Mouse (Mus musculus) stomach, embryonic 14.5 days (tissue): ENCODE data around the gene Olfr993. TPM values are rescaled to one million over a fixed set of nuclear protein-coding genes. Genes with fewer than 3 reads are reported as not detected.

ENCODE experiments used
- ATAC-seq: fragments of 200-750 bp; cut with Nextera tagmentation; 2 replicates; pipeline ENCODE4 v1.8.0; 2017; ENCODE audit warnings: low read depth, moderate TSS enrichment; ENCODE audit not compliant: insufficient number of reproducible peaks, insufficient read depth, low FRiP score
- H3K27ac ChIP-seq: fragments of 300-500 bp; sonication (generic); 2 replicates; pipeline ENCODE4 v1.5.1; 2014; ENCODE audit warnings: mild to moderate bottlenecking, low read length, moderate library complexity, mixed read lengths
- H3K27me3 ChIP-seq: fragments of 300-500 bp; sonication (generic); 2 replicates; pipeline ENCODE4 v1.6.1; 2014; ENCODE audit warnings: low read length, control low read depth, mixed read lengths; ENCODE audit not compliant: control insufficient read depth, insufficient read depth
- H3K36me3 ChIP-seq: fragments of 300-500 bp; sonication (generic); 2 replicates; pipeline ENCODE4 v1.6.1; 2014; ENCODE audit warnings: mild to moderate bottlenecking, control low read depth, low read length, moderate library complexity, mixed read lengths; ENCODE audit not compliant: control insufficient read depth, insufficient read depth
- H3K4me1 ChIP-seq: fragments of 300-500 bp; sonication (generic); 2 replicates; pipeline ENCODE4 v1.6.1; 2014; ENCODE audit warnings: low read length, control low read depth, mixed read lengths; ENCODE audit not compliant: control insufficient read depth, insufficient read depth
- H3K4me2 ChIP-seq: fragments of 300-500 bp; sonication (generic); replicated peaks from 2 replicates; pipeline ENCODE4 v1.6.1; 2014; ENCODE audit warnings: low read depth, low read length, control low read depth
- H3K4me3 ChIP-seq: fragments of 300-500 bp; sonication (generic); 2 replicates; pipeline ENCODE4 v1.5.1; 2014; ENCODE audit warnings: low read depth, low read length, control low read depth
- H3K9ac ChIP-seq: fragments of 300-500 bp; sonication (generic); replicated peaks from 2 replicates; pipeline ENCODE4 v1.6.1; 2014; ENCODE audit warnings: low read depth, mild to moderate bottlenecking, control low read depth, low read length, moderate library complexity, mixed read lengths
- H3K9me3 ChIP-seq: fragments of 300-500 bp; sonication (generic); 2 replicates; pipeline ENCODE4 v1.6.1; 2016; ENCODE audit warnings: low read depth, low read length, control low read depth; ENCODE audit not compliant: control insufficient read depth
- WGBS: fragments of 180-500 bp; shearing (Covaris S2); extraction: QIAGEN DNeasy Blood & Tissue Kit; methylation state at CpG from one replicate; pipeline ENCODE4 v1.1.7; 2014; 5-methylcytosine and 5-hydroxymethylcytosine counted together
- polyA plus RNA-seq: library from polyadenylated mRNA; unstranded; fragments of >200 nt; fragmentation: Nextera tagmentation; extraction: Ambion mirVana; gene quantifications from 2 replicates; pipeline ENCODE4 v1.2.1, GENCODE M21; 2014

Gene Olfr993
- not detected in 2 replicates for polyA plus RNA-seq

DNA sequence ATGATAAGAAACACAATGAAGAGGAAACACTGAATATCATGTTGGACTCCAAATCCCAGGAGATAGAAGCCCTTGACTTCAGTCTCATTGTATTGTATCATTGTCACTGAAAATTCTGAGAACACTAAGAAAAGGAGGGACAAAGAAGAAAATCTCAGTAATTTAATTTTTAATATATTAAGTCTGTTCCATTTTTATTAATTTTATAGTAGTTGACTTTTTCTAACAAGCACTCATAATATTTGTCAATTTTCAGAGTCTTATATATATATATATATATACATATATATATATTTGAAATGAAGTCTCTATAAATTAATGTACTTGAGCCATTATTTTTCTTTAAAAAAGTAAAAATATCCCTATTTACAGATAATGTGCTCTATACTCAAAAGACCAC, at the start of gene Olfr993:
Olfr993 (minus strand) TSS at position 101 of the 400 bp plus-strand sequence.
- Histone ChIP-seq H3K4me2 (no peak within 1 kb of the TSS), H3K9ac (no peak within 1 kb of the TSS), H3K27me3 (no peaks in the 10 kb centered on the region), H3K4me3 (no peak within 1 kb of the TSS), H3K9me3 (no peaks in the 10 kb centered on the region), H3K4me1 (no peaks in the 10 kb centered on the region), H3K36me3 (no peaks in the 10 kb centered on the region), H3K27ac (no peak within 1 kb of the TSS)
- no peak for ATAC-seq

DNA sequence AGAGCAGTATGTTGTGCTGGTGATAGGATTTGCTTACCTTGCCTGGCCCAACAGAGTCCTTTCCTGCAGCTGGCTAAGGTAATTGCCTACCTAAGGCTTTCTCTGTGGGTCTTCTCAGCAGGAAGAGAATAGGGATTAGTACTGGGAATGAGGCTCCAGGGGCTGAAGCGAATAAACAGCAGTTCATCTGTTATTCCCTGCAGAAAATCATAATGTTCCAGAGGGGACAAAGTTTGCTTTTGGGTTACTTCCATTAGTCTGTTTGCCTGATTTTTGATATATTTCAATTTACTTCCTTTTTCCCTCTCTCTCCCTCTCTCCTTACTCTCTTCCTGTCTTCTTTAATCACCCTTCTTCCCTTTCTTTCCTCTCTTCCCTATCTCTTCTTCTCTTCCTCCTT, 28.9 kb upstream of the Olfr993 start, which contains the start of gene Olfr995:
Olfr995 (minus strand) TSS at position 101 of the 400 bp plus-strand sequence.
- Histone ChIP-seq H3K9ac (no peak within 1 kb of the TSS), H3K4me1 (no peaks in the 10 kb centered on the region), H3K27ac (no peak within 1 kb of the TSS), H3K9me3 (no peaks in the 10 kb centered on the region), H3K27me3 (no peaks in the 10 kb centered on the region), H3K4me2 (no peak within 1 kb of the TSS), H3K36me3 (no peaks in the 10 kb centered on the region), H3K4me3 (no peak within 1 kb of the TSS)
- ATAC-seq, result no peak
- 21% methylated on average over 1 of the region's 1 CpGs for WGBS

DNA sequence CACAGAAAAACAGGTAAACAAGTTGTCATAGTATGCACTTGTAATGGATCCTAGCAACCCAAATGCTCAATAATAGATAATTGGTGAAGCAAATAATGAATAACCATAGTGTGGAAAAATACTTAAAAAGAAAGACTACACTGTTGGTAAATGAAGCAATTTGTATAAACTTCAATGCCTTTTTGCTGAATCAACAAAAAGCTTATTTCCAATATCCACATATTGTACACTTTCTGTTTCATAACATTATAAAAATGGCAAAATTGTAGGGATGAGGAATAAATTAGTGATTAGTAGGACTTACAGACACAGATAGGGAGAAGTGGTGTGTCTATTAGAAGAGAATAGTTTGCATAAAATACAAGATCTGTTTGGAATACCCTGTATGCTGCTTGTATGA, 27.9 kb upstream of the Olfr993 start:
- H3K36me3 ChIP-seq, result no peaks in the 10 kb centered on the region
- no peak overlapping the region for H3K4me3 ChIP-seq
- no peak overlapping the region for H3K27ac ChIP-seq
- no peaks in the 10 kb centered on the region for H3K4me1 ChIP-seq
- no peak overlapping the region for H3K4me2 ChIP-seq
- no peaks in the 10 kb centered on the region for H3K27me3 ChIP-seq
- H3K9me3 ChIP-seq, result no peaks in the 10 kb centered on the region
- no peak overlapping the region for H3K9ac ChIP-seq
- no peak for ATAC-seq

- H3K9ac ChIP-seq, result no peak within 1 kb of the TSS
- no peak for ATAC-seq
- H3K27me3 ChIP-seq, result no peaks in the 10 kb centered on the region
- no peak within 1 kb of the TSS for H3K4me2 ChIP-seq
- no peaks in the 10 kb centered on the region for H3K9me3 ChIP-seq
- H3K4me3 ChIP-seq, result no peak within 1 kb of the TSS
- no peak within 1 kb of the TSS for H3K27ac ChIP-seq
- H3K36me3 ChIP-seq, result no peaks in the 10 kb centered on the region
- WGBS, result 91% methylated on average over 3 of the region's 3 CpGs
- no peaks in the 10 kb centered on the region for H3K4me1 ChIP-seq
Measured at GRCm38 (mm10) chr2:85436351-85436750, 21.7 kb upstream of the Olfr993 start, which contains the start of gene Olfr994. Gene Olfr994, minus strand, starts transcription at chr2:85436451.

DNA sequence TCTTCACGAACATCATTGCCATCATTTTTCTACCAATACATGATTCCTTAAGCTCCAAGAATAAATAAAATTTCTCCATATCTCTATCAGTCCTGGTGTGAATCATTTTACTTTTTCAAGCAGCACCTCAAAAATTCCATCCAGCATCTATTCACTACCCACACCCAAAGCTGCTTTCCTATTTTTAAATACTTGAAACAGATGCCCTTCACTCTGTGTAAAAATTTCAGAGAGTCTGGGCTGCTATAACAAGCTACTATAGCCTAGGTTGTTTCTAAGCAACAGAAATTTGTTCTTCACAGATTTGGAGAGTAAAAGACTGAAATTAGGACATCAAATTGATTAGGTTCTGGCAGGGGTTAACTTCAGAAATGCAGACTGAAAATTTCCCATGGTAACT, 11.2 kb upstream of the Olfr993 start:
- H3K4me3 ChIP-seq, result no peak overlapping the region
- H3K27ac ChIP-seq, result no peak overlapping the region
- WGBS, result 71% methylated on average over 1 of the region's 1 CpGs
- no peaks in the 10 kb centered on the region for H3K9me3 ChIP-seq
- no peak overlapping the region for H3K9ac ChIP-seq
- H3K4me1 ChIP-seq, result no peaks in the 10 kb centered on the region
- no peaks in the 10 kb centered on the region for H3K27me3 ChIP-seq
- no peak overlapping the region for H3K4me2 ChIP-seq
- ATAC-seq, result no peak
- H3K36me3 ChIP-seq, result no peaks in the 10 kb centered on the region

GRCm38 (mm10) chr2:85409369-85409768, 5.3 kb downstream of the Olfr993 start, which contains the start of gene Olfr992:
Gene Olfr992, minus strand, starts transcription at chr2:85409469.
- no peak within 1 kb of the TSS for H3K9ac ChIP-seq
- WGBS, result 35% methylated on average over 2 of the region's 2 CpGs
- H3K4me2 ChIP-seq, result no peak within 1 kb of the TSS
- no peak within 1 kb of the TSS for H3K4me3 ChIP-seq
- H3K4me1 ChIP-seq, result no peaks in the 10 kb centered on the region
- no peak for ATAC-seq
- no peaks in the 10 kb centered on the region for H3K9me3 ChIP-seq
- no peaks in the 10 kb centered on the region for H3K36me3 ChIP-seq
- H3K27ac ChIP-seq, result no peak within 1 kb of the TSS
- H3K27me3 ChIP-seq, result no peaks in the 10 kb centered on the region

Other genes with a start within 250 kb of the Olfr993 start
- gene Lrrc55, start 217.7 kb downstream of the Olfr993 start, polyA plus RNA-seq, result 2.7 and 3.0 TPM in 2 replicates
- not detected in 2 replicates for gene Olfr987, start 75.6 kb downstream of the Olfr993 start, polyA plus RNA-seq
- gene Olfr988, start 51.6 kb downstream of the Olfr993 start, polyA plus RNA-seq, result not detected in 2 replicates
- gene Olfr992, start 5.4 kb downstream of the Olfr993 start, polyA plus RNA-seq, result not detected in 2 replicates
- not detected in 2 replicates for gene Olfr994, start 21.6 kb upstream of the Olfr993 start, polyA plus RNA-seq
- not detected in 2 replicates for gene Olfr995, start 28.8 kb upstream of the Olfr993 start, polyA plus RNA-seq
- 3.3 and 3.4 TPM in 2 replicates for gene 4833423E24Rik, start 104.1 kb upstream of the Olfr993 start, polyA plus RNA-seq
- gene Olfr996, start 164.3 kb upstream of the Olfr993 start, polyA plus RNA-seq, result not detected in 2 replicates
- not detected in 2 replicates for gene Olfr998, start 174.1 kb upstream of the Olfr993 start, polyA plus RNA-seq
- gene Olfr1000, start 197.0 kb upstream of the Olfr993 start, polyA plus RNA-seq, result not detected in 2 replicates
- gene Olfr1002, start 235.8 kb upstream of the Olfr993 start, polyA plus RNA-seq, result not detected in 2 replicates
- gene Olfr154, start 249.6 kb upstream of the Olfr993 start, polyA plus RNA-seq, result not detected in 2 replicates